Mouse (Mus musculus): ENCODE data around the gene Gnl3l. TPM values are rescaled to one million over a fixed set of nuclear protein-coding genes. Genes with fewer than 3 reads are reported as not detected.

Gnl3l gene
- polyA plus RNA-seq, 1 experiment from 2014 or later = 56.7 TPM

DNA sequence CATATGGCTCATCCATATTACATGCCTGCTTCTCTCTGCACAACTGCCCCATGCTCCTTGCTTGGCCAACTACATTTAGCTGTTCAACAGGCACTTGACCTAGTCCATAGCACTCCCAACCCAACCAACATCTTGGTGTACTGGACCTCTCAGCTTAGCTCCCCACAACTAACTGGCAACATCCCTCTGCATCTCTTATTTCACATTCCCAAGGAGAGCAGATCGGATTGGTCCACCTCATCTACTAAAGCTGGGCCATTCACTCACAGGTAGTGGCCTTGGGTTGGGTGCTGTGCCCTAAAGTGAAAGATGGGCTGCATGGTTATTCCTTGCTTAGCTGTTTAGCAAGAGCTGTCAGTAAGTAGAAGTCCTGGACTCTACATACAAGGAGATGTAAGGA, 62.4 kb downstream of the Gnl3l start:
- ATAC-seq (ENCODE audit: low FRiP score) = no peak
- Histone ChIP-seq H3K4me3 (no peak overlapping the region), H3K27me3 (no peaks in the 10 kb centered on the region; the same call in 1 of the 2 replicates), H3K4me1 (no peaks in the 10 kb centered on the region), H3K27ac (no peak overlapping the region), H3K9me3 (replicated peaks) (no peaks in the 10 kb centered on the region), H3K36me3 (no peaks in the 10 kb centered on the region), H3K4me2 (replicated peaks) (no peak overlapping the region), H3K9ac (no peak overlapping the region)
- WGBS = 77% methylated on average over 1 of the region's 1 CpGs

Other genes with a start within 250 kb of the Gnl3l start
- 456 and 471 TPM in 2 replicates for gene Maged2, start 203.0 kb downstream of the Gnl3l start, polyA plus RNA-seq (2016; fragmentation: Nextera tagmentation; extraction: Ambion mirVana)
- gene Fgd1, start 28.8 kb upstream of the Gnl3l start, polyA plus RNA-seq (2016; fragmentation: Nextera tagmentation; extraction: Ambion mirVana) = 14.5 and 16.0 TPM in 2 replicates
- gene Tsr2, start 79.2 kb upstream of the Gnl3l start, polyA plus RNA-seq (2016; fragmentation: Nextera tagmentation; extraction: Ambion mirVana) = 35.2 and 41.0 TPM in 2 replicates
- gene Wnk3, start 180.8 kb upstream of the Gnl3l start, polyA plus RNA-seq (2016; fragmentation: Nextera tagmentation; extraction: Ambion mirVana) = 18.3 and 19.5 TPM in 2 replicates